ENCODE assay signal across 8 mouse cellular contexts in genomic region chr1:193201383-193201778, GRCm38 (mm10). TPM values are rescaled to one million over a fixed set of nuclear protein-coding genes. Genes with fewer than 3 reads are reported as not detected.
DNase-seq lines count a peak whose midpoint lies in the region.

Gene Traf3ip3 (minus strand): TSS chr1:193201703.

- peak; percentile 18 to 37 for DNase-seq in heart, postnatal 10 days
- no peak for DNase-seq in heart, postnatal 25 days (ENCODE audit: low spot score)
- DNase-seq in c-Kit-positive CD71-negative TER-119-negative erythroid progenitor cells, embryonic 14.5 days (ENCODE audit: low read depth), result peak; percentile 69
- peak; percentile 28 for DNase-seq in lung, postnatal 14 days
- DNase-seq in telencephalon, adult 2 months (ENCODE audit: low read depth, low spot score), result peak; percentile 39
- DNase-seq in cerebellum, adult 18-20 months, result no peak
- no peak for DNase-seq in cerebellum, adult 11-12 months
- DNase-seq in urinary bladder, postnatal 4 days (ENCODE audit: low spot score in 2 of 2), result no peak

- intact Hi-C loops in heart, postnatal 10 days (cut with DNase I), result no loop called here
- intact Hi-C loops in heart, postnatal 25 days (cut with DNase I), result no loop called here

RNA-seq across cellular contexts. Expression of gene Traf3ip3, which starts in this region (rescaled TPM):
- total RNA-seq in heart, postnatal 10 days (2021), result 1 to 10 TPM; 1.6 to 2.6 TPM
- 1 to 10 TPM; 1.1 to 1.4 TPM for total RNA-seq in heart, postnatal 25 days (2021)

Comparison
In these comparisons a context has a peak if more than half of its experiments do, and no peak if none do; other contexts are left out.
1. DNase-seq: peak in heart, postnatal 10 days (2 of 2), c-Kit-positive CD71-negative TER-119-negative erythroid progenitor cells, embryonic 14.5 days (single experiment), lung, postnatal 14 days (single experiment) and telencephalon, adult 2 months (single experiment); none in heart, postnatal 25 days (single experiment), cerebellum, adult 18-20 months (0 of 2), cerebellum, adult 11-12 months (single experiment) and urinary bladder, postnatal 4 days (0 of 2).